Mouse (Mus musculus) liver, embryonic 16.5 days (tissue): ENCODE data around the gene Myo6. TPM values are rescaled to one million over a fixed set of nuclear protein-coding genes. Genes with fewer than 3 reads are reported as not detected.

Source experiments
- ATAC-seq: fragments of 200-750 bp; cut with Nextera tagmentation; 2 replicates; pipeline ENCODE4 v1.8.0; 2017; ENCODE audit warnings: low read depth, mild to moderate bottlenecking, moderate number of reproducible peaks, moderate library complexity
- H3K27ac ChIP-seq: fragments of 300-500 bp; sonication (generic); 2 replicates; pipeline ENCODE4 v1.5.1; 2014; ENCODE audit warnings: mild to moderate bottlenecking, low read length
- H3K27me3 ChIP-seq: fragments of 300-500 bp; sonication (generic); 2 replicates; pipeline ENCODE4 v1.6.1; 2014; ENCODE audit warnings: low read depth, low read length, mixed read lengths; ENCODE audit not compliant: control insufficient read depth, insufficient read depth
- H3K36me3 ChIP-seq: fragments of 300-500 bp; sonication (generic); 2 replicates; pipeline ENCODE4 v1.6.1; 2014; ENCODE audit warnings: mild to moderate bottlenecking; ENCODE audit not compliant: control insufficient read depth, insufficient read depth
- H3K4me1 ChIP-seq: fragments of 300-500 bp; sonication (generic); 2 replicates; pipeline ENCODE4 v1.6.1; 2014; ENCODE audit warnings: low read depth, low read length, mixed read lengths; ENCODE audit not compliant: control insufficient read depth
- H3K4me2 ChIP-seq: fragments of 300-500 bp; sonication (generic); 2 replicates; pipeline ENCODE4 v1.6.1; 2014; ENCODE audit warnings: low read depth, low read length, mixed read lengths
- H3K4me3 ChIP-seq: fragments of 300-500 bp; sonication (generic); 2 replicates; pipeline ENCODE4 v1.5.1; 2014; ENCODE audit warnings: low read depth, mild to moderate bottlenecking, low read length
- H3K9ac ChIP-seq: fragments of 300-500 bp; sonication (generic); 2 replicates; pipeline ENCODE4 v1.6.1; 2014; ENCODE audit warnings: low read depth, low read length
- H3K9me3 ChIP-seq: fragments of 300-500 bp; sonication (generic); replicated peaks from 2 replicates; pipeline ENCODE4 v1.6.1; 2016; ENCODE audit warnings: low read length; ENCODE audit not compliant: control insufficient read depth
- WGBS: fragments of 180-500 bp; shearing (Covaris S2); extraction: QIAGEN DNeasy Blood & Tissue Kit; methylation state at CpG from one replicate; pipeline ENCODE4 v1.1.7; 2014; ENCODE audit not compliant: insufficient replicate concordance; 5-methylcytosine and 5-hydroxymethylcytosine counted together
- polyA plus RNA-seq: library from polyadenylated mRNA; unstranded; fragments of >200 nt; fragmentation: Nextera tagmentation; extraction: Ambion mirVana; gene quantifications from 2 replicates; pipeline ENCODE4 v1.2.1, GENCODE M21; 2015

Gene Myo6
- polyA plus RNA-seq, 1 experiment from 2014 or later = 3.9 TPM

GRCm38 (mm10) chr9:80163126-80163723, 1.6 kb upstream of the Myo6 start:
- no peaks in the 10 kb centered on the region for H3K9me3 ChIP-seq
- no peak for ATAC-seq
- no peaks in the 10 kb centered on the region; the same call in none of the 2 replicates for H3K27me3 ChIP-seq
- H3K4me3 ChIP-seq = no peak overlapping the region
- H3K9ac ChIP-seq = no peak overlapping the region
- no peaks in the 10 kb centered on the region for H3K36me3 ChIP-seq
- no peak overlapping the region for H3K27ac ChIP-seq
- peaks cover 6% of the 10 kb centered on the region for H3K4me1 ChIP-seq
- WGBS = 41% methylated on average over 4 of the region's 4 CpGs
- no peak overlapping the region for H3K4me2 ChIP-seq

- 2% methylated on average over 13 of the region's 13 CpGs for WGBS
These were observed 640 bp upstream of the Myo6 start for GRCm38 (mm10) chr9:80164191-80164590.

DNA sequence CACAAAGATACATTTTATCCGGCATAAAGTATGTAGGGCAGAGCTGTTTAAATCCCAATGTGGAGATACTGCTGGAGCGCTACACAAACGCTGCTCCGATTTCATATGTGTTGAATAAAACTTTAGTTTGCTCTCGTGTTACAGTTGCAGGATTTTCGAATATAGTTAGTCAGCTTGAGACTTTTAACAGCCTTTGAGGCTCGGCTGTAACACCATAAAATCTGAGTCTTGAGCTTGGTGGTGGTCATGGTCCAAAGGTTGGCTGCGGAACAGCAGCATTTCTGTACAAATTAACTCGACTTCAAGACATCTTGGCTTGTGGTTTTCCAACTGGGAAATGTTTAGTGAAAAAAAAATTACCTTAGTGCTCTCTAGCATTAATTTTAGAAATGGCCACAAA, 859 bp downstream of the Myo6 start:
- H3K9ac ChIP-seq = no peak overlapping the region
- WGBS = 38% methylated on average over 9 of the region's 9 CpGs
- H3K4me1 ChIP-seq = peaks cover 6% of the 10 kb centered on the region
- no peak overlapping the region for H3K27ac ChIP-seq
- H3K4me2 ChIP-seq = peak overlapping the region; percentile 96; the same call in 1 of the 2 replicates
- no peaks in the 10 kb centered on the region for H3K36me3 ChIP-seq
- no peaks in the 10 kb centered on the region; the same call in none of the 2 replicates for H3K27me3 ChIP-seq
- H3K9me3 ChIP-seq = no peaks in the 10 kb centered on the region
- H3K4me3 ChIP-seq = peak overlapping the region; percentile 78
- no peak for ATAC-seq

More at GRCm38 (mm10) chr9:80164191-80164590, 640 bp upstream of the Myo6 start:
- no peak for ATAC-seq
- Histone ChIP-seq H3K27ac (no peak overlapping the region), H3K4me2 (peak overlapping the region; percentile 96), H3K27me3 (no peaks in the 10 kb centered on the region; the same call in none of the 2 replicates), H3K9me3 (no peaks in the 10 kb centered on the region), H3K4me3 (peak overlapping the region; percentile 78), H3K36me3 (no peaks in the 10 kb centered on the region), H3K4me1 (peaks cover 6% of the 10 kb centered on the region), H3K9ac (peak overlapping the region; percentile 41; the same call in 1 of the 2 replicates)

GRCm38 (mm10) chr9:80166425-80166824, 1.6 kb downstream of the Myo6 start:
- WGBS = 52% methylated on average over 6 of the region's 6 CpGs
- no peaks in the 10 kb centered on the region for H3K9me3 ChIP-seq

DNA sequence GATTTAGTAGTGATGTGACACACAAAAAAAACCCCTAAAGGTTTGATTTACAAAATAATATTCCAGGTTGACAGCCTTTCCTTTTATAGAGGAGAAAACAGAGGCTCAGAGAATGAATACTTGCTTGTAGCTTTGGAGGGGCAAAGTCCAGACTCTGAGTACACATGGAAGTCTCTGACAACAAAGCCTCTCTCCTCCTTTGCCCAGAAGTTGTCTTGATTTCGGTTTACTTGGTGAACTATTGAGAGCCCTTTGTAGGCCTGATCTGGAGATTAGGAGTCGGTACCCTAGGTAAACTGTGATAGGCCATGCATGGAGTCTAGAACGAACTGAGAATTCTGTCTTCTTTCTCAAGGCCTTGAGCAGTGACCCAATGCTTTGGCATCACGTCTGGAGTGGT, 2.3 kb downstream of the Myo6 start:
- H3K9me3 ChIP-seq = no peaks in the 10 kb centered on the region
- no peaks in the 10 kb centered on the region for H3K36me3 ChIP-seq
- H3K4me3 ChIP-seq = no peak overlapping the region
- no peaks in the 10 kb centered on the region; the same call in none of the 2 replicates for H3K27me3 ChIP-seq
- H3K9ac ChIP-seq = no peak overlapping the region
- ATAC-seq = no peak
- no peak overlapping the region for H3K27ac ChIP-seq
- H3K4me2 ChIP-seq = no peak overlapping the region
- 53% methylated on average over 4 of the region's 4 CpGs for WGBS
- peaks cover 6% of the 10 kb centered on the region for H3K4me1 ChIP-seq

More at GRCm38 (mm10) chr9:80166425-80166824, 1.6 kb downstream of the Myo6 start:
- Histone ChIP-seq H3K9ac (no peak overlapping the region), H3K27me3 (no peaks in the 10 kb centered on the region; the same call in none of the 2 replicates), H3K4me2 (no peak overlapping the region), H3K27ac (no peak overlapping the region), H3K4me1 (peaks cover 6% of the 10 kb centered on the region), H3K36me3 (no peaks in the 10 kb centered on the region), H3K4me3 (no peak overlapping the region)
- no peak for ATAC-seq

- 76% methylated on average over 9 of the region's 9 CpGs for WGBS
- H3K27me3 ChIP-seq = no peaks in the 10 kb centered on the region
- ATAC-seq = no peak
- H3K36me3 ChIP-seq = no peaks in the 10 kb centered on the region
- no peak overlapping the region for H3K27ac ChIP-seq
- H3K4me1 ChIP-seq = peaks cover under 1% of the 10 kb centered on the region
- no peaks in the 10 kb centered on the region for H3K9me3 ChIP-seq
- no peak overlapping the region for H3K9ac ChIP-seq
- H3K4me3 ChIP-seq = no peak overlapping the region
- no peak overlapping the region for H3K4me2 ChIP-seq
These were observed 4.7 kb downstream of the Myo6 start for GRCm38 (mm10) chr9:80169551-80169950.

- H3K4me3 ChIP-seq = no peak overlapping the region
- no peak overlapping the region for H3K27ac ChIP-seq
- ATAC-seq = no peak
- H3K27me3 ChIP-seq = no peaks in the 10 kb centered on the region
- no peak overlapping the region for H3K9ac ChIP-seq
- H3K9me3 ChIP-seq = no peaks in the 10 kb centered on the region
- H3K4me1 ChIP-seq = no peaks in the 10 kb centered on the region; the same call in 1 of the 2 replicates
- H3K36me3 ChIP-seq = no peaks in the 10 kb centered on the region
- no peak overlapping the region for H3K4me2 ChIP-seq
These were observed 6.4 kb downstream of the Myo6 start for GRCm38 (mm10) chr9:80171241-80171640.

- Histone ChIP-seq H3K36me3 (no peaks in the 10 kb centered on the region), H3K4me2 (no peak overlapping the region), H3K27me3 (no peaks in the 10 kb centered on the region), H3K4me3 (no peak overlapping the region), H3K27ac (no peak overlapping the region), H3K9ac (no peak overlapping the region), H3K4me1 (no peaks in the 10 kb centered on the region), H3K9me3 (no peaks in the 10 kb centered on the region)
- WGBS = 64% methylated on average over 8 of the region's 8 CpGs
- no peak for ATAC-seq
These were observed 7.8 kb downstream of the Myo6 start for GRCm38 (mm10) chr9:80172396-80173222.

DNA sequence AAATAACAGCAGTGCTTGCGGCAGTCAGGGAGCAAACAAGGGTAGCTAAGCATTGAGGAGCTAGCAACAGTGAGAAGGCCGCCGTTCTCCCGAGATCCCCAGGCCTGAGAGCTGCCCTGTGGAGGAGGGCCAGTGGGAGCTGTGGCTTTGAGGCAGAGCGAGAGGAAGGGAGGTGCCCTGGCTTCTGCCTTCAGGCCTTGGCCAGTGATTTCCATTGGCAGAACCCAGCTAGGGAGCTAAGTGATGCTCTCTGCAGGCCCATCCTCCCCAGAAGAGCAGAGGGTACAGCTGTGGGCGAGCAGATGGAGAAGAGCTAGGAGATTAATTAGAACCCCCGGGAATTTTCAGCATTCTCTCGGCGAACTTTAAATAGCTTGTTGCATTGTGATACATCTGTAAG, 8.8 kb downstream of the Myo6 start:
- Histone ChIP-seq H3K9ac (no peak overlapping the region), H3K4me2 (no peak overlapping the region), H3K27ac (no peak overlapping the region), H3K9me3 (no peaks in the 10 kb centered on the region), H3K27me3 (no peaks in the 10 kb centered on the region), H3K4me3 (no peak overlapping the region), H3K4me1 (no peaks in the 10 kb centered on the region), H3K36me3 (no peaks in the 10 kb centered on the region)
- no peak for ATAC-seq
- 62% methylated on average over 9 of the region's 9 CpGs for WGBS
